Mouse (Mus musculus) T-helper 2 cell (primary cell): ENCODE data around the gene Smim14.

Experiments
- in situ Hi-C: fragments of 300-600 bp; cut with MboI, MseI; formaldehyde crosslinking; loops from one replicate; pipeline ENCODE4 v1.15.1; 2025; ENCODE audit warnings: high pct_unique_total_duplicates

The Smim14 gene

GRCm38 (mm10) chr5:65401251-65401994 lies 135.6 kb downstream of the Smim14 start:
- in situ Hi-C loops: no loop called here
